Mouse (Mus musculus) heart, embryonic 11.5 days (tissue): ENCODE measurements around the gene Nsd1. TPM values are rescaled to one million over a fixed set of nuclear protein-coding genes. Genes with fewer than 3 reads are reported as not detected.
A peak's percentile ranks its signal among the peaks of the same experiment; 100 is the strongest.
"Not testable (repeated sequence)": the region's sequence is repeated elsewhere in the genome, so short reads cannot be mapped to it uniquely, and the experiment has no call there.

ENCODE experiments used
- ATAC-seq: fragments of 200-750 bp; cut with Nextera tagmentation; replicated peaks from 2 replicates; pipeline ENCODE4 v1.8.0; 2017; ENCODE audit warnings: moderate library complexity; ENCODE audit not compliant: insufficient number of reproducible peaks, low FRiP score, low TSS enrichment
- H3K27ac ChIP-seq: fragments of 300-500 bp; sonication (generic); 2 replicates; pipeline ENCODE4 v1.5.1; 2014; ENCODE audit warnings: mild to moderate bottlenecking, low read depth, low read length
- H3K27me3 ChIP-seq: fragments of 300-500 bp; sonication (generic); 2 replicates; pipeline ENCODE4 v1.6.1; 2014; ENCODE audit warnings: mild to moderate bottlenecking, low read length, mixed read lengths; ENCODE audit not compliant: control insufficient read depth, insufficient read depth
- H3K36me3 ChIP-seq: fragments of 300-500 bp; sonication (generic); 2 replicates; pipeline ENCODE4 v1.6.1; 2014; ENCODE audit warnings: mild to moderate bottlenecking, low read length, moderate library complexity, mixed read lengths; ENCODE audit not compliant: control insufficient read depth, insufficient read depth
- H3K4me1 ChIP-seq: fragments of 300-500 bp; sonication (generic); 2 replicates; pipeline ENCODE4 v1.6.1; 2014; ENCODE audit warnings: low read length; ENCODE audit not compliant: control insufficient read depth, insufficient read depth
- H3K4me2 ChIP-seq: fragments of 300-500 bp; sonication (generic); 2 replicates; pipeline ENCODE4 v1.6.1; 2014; ENCODE audit warnings: mild to moderate bottlenecking, moderate library complexity
- H3K4me3 ChIP-seq: fragments of 300-500 bp; sonication (generic); 2 replicates; pipeline ENCODE4 v1.5.1; 2014; ENCODE audit warnings: low read depth, low read length
- H3K9ac ChIP-seq: fragments of 300-500 bp; sonication (generic); 2 replicates; pipeline ENCODE4 v1.6.1; 2014; ENCODE audit warnings: mild to moderate bottlenecking, low read depth, low read length, moderate library complexity
- H3K9me3 ChIP-seq: fragments of 300-500 bp; sonication (generic); replicated peaks from 2 replicates; pipeline ENCODE4 v1.6.1; 2016; ENCODE audit warnings: low read length; ENCODE audit not compliant: control insufficient read depth
- WGBS: fragments of 180-500 bp; shearing (Covaris S2); extraction: QIAGEN DNeasy Blood & Tissue Kit; methylation state at CpG from one replicate; pipeline ENCODE4 v1.1.7; 2014; ENCODE audit not compliant: insufficient replicate concordance; 5-methylcytosine and 5-hydroxymethylcytosine counted together
- polyA plus RNA-seq: library from polyadenylated mRNA; unstranded; fragments of >200 nt; fragmentation: Nextera tagmentation; extraction: Ambion mirVana; gene quantifications from 2 replicates; pipeline ENCODE4 v1.2.1, GENCODE M21; 2014

Nsd1 gene
- polyA plus RNA-seq, 1 experiment from 2014 or later: 72.1 TPM

DNA sequence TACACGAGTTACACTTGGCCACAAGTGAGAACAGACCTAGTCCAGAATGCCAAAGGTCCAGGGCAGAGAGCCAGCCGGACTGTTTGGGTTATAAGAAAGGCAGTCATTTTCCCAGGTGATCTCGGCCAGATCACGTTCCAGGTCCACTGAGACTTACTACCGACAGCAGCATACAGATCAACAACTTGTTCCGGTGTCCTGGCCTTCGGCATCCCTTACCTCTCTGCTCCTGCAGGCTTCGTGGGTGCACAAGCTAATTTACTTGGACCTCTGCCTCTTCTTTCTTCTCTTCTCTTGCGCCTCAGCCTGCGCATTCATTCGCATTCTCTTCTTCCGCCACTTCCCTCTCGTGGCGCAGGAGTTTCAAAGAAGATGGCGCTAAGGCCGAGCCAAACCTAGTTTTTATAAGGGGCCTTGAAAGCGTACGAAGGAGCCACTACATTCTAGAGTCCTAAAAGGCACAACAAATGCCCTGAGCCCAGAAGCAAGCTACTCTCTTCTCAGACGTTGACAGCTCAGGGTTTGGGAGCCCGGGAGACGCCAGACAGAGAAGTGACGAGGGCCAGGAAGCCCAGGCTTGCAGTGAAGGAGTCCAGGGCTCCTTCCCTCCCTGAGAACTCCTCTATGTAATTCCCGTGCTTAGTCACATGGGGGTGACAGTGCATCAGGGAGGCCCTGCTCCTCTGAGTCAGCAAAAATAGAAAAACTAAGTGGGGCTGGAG, 27.2 kb upstream of the Nsd1 start:
- ATAC-seq: peak; percentile 92
- Histone ChIP-seq H3K9ac (peak overlapping the region; percentile 59), H3K4me3 (peak overlapping the region; percentile 41), H3K4me1 (no peaks in the 10 kb centered on the region), H3K4me2 (peak overlapping the region; percentile 63), H3K9me3 (0 out of 2 replicates have a peak, but pooled peaks cover 2% of the 10 kb centered on the region), H3K36me3 (no peaks in the 10 kb centered on the region), H3K27me3 (no peaks in the 10 kb centered on the region), H3K27ac (peak overlapping the region; percentile 70)
- 4% methylated on average over 23 of the region's 23 CpGs for WGBS

DNA sequence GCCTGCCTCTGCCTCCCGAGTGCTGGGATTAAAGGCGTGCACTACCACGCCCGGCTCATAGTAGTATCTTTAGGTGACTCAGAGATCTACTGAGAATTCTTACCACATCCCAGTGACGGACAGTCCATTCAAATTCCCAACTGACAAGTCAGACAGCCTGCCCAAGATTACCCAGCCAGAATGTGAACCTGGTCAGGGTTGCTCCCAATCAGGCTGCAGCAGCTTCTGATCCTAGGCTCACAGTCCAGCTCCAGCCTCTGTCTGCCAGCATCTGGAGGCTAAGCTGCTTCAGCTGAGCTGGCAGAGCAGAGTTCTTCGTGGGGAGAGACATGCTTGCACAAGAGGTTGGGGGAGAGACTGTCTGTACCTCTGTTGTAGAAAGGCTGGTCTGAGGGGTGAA, 26.2 kb upstream of the Nsd1 start:
- no peak overlapping the region for H3K4me3 ChIP-seq
- 79% methylated on average over 6 of the region's 6 CpGs for whole genome bisulfite sequencing
- H3K9ac ChIP-seq: no peak overlapping the region
- no peaks in the 10 kb centered on the region for H3K36me3 ChIP-seq
- 0 out of 2 replicates have a peak, but pooled peaks cover 2% of the 10 kb centered on the region for H3K9me3 ChIP-seq
- no peaks in the 10 kb centered on the region for H3K27me3 ChIP-seq
- H3K4me2 ChIP-seq: no peak overlapping the region
- no peak for ATAC-seq
- no peak overlapping the region for H3K27ac ChIP-seq
- H3K4me1 ChIP-seq: no peaks in the 10 kb centered on the region

DNA sequence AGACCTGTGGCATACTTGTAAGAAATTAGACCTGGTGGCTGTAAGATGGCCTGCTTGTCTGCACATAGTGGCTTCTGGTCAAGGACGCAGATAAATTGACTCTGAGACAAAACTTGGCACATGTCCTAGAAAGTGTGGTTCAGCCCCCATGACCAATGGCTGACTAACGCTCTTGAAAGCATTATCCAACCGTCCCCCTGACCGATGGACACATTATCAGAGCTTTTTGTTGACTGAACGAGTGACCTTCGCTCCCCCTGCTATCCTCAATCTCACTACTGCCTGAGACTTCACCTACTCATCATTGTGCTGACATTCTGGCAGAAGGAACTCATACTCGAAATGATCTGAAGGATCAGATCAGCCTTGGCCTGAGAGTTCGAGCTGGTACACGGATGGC, 22.5 kb upstream of the Nsd1 start:
- not testable (repeated sequence) for H3K27ac ChIP-seq, ATAC-seq, H3K9ac ChIP-seq, H3K4me2 ChIP-seq, H3K4me3 ChIP-seq, H3K9me3 ChIP-seq, H3K27me3 ChIP-seq, H3K36me3 ChIP-seq
- peaks cover 12% of the 10 kb centered on the region for H3K4me1 ChIP-seq
- whole genome bisulfite sequencing: 12% methylated on average over 3 of the region's 9 CpGs

DNA sequence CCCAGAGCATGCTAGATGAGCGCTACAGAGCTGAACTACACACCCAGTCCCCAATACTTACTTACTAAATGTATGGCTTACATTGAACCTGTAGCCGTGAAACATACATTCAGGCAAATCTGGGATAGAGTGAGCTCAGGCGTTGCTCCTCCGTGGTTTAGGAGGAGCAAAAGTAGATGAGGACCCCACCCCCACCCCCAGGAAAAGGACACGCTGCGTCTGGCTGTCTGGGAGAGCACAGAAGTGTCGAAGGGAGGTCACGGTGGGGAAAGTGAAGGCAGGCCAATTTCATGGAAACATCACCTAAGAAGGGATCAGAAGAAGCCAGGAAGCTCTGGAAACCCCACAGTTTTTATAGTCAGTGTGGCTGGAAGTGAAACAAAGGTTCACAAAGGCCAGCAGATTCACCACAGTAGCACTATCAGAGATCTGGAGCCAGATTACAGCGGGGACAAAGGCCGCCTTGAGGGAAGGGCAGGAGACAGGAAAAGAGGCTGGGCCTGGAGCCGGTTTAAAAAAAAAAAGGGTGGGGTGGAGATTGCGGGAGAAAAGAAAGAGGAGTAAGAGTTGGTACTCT, 20.0 kb upstream of the Nsd1 start:
- Histone ChIP-seq H3K4me2 (peak overlapping the region; percentile 84), H3K36me3 (no peaks in the 10 kb centered on the region), H3K27me3 (no peaks in the 10 kb centered on the region), H3K9me3 (no peaks in the 10 kb centered on the region), H3K4me3 (peak overlapping the region; percentile 46), H3K4me1 (peaks cover 12% of the 10 kb centered on the region), H3K27ac (peak overlapping the region; percentile 85), H3K9ac (peak overlapping the region; percentile 77)
- WGBS: 4% methylated on average over 12 of the region's 12 CpGs
- 0 out of 2 replicates have a peak, but pooled peaks have one; percentile 19 for ATAC-seq

DNA sequence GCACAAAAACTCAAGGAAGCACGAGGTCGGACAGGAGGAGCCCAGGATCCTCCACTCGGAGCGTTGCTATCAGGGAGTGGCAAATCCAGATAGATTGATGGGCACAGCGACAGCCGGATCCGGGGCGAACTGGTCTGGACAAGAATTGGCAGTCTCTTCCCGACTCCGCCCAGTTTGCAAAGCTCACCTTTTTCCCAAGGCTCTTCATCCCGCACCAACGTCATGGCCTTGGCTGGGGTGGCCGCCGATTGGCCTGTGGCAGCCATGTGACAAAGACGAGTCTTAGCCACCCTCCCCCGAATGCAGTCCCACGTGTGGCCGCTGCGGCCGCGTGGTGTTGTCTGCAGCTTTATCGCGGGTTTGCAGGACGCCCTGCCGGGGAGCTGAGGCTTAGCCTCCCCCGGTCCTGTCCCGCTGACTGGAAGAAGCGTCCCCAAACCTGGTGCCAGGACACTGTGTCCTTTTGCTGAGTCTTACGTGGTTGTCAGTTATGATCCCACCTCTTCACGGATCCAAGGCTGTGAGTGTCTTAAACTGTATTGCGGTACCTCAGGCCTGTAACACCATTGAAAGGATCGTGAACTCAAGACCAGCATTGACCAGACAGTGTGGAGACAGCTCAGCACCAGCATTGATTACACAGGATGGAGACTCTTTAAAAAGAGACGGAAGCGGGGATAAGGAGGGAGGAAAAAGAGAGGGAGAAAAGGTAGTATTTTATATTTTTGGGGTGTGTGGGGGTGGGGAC, 19.3 kb upstream of the Nsd1 start:
- WGBS: 2% methylated on average over 34 of the region's 34 CpGs
- peak overlapping the region; percentile 85 for H3K27ac ChIP-seq
- H3K36me3 ChIP-seq: no peaks in the 10 kb centered on the region
- peaks cover 12% of the 10 kb centered on the region for H3K4me1 ChIP-seq
- H3K4me3 ChIP-seq: peak overlapping the region; percentile 46
- no peaks in the 10 kb centered on the region for H3K9me3 ChIP-seq
- H3K9ac ChIP-seq: peak overlapping the region; percentile 77
- ATAC-seq: peak; percentile 99
- H3K4me2 ChIP-seq: peak overlapping the region; percentile 84
- no peaks in the 10 kb centered on the region for H3K27me3 ChIP-seq

DNA sequence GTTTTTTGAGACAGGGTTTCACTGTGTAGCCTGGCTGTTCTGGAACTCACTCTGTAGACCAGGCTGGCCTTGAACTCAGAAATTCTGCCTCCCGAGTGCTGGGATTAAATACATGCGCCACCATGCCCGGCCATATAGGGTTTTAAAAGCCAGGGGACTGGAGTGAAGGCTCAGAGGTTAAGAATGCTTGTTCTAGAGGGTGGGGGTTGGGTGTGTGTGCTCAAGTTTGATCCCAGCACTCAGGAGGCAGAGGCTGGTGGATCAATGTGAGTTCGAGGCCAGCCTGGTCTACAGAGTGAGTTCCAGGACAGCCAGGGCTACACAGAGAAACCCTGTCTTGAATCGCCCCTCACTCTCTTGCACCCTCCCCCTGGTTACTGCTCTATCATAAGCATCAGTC, 18.0 kb upstream of the Nsd1 start:
- Histone ChIP-seq H3K4me3 (no peak overlapping the region), H3K27me3 (no peaks in the 10 kb centered on the region), H3K27ac (no peak overlapping the region), H3K9ac (no peak overlapping the region), H3K4me1 (peaks cover 12% of the 10 kb centered on the region), H3K4me2 (no peak overlapping the region), H3K9me3 (no peaks in the 10 kb centered on the region), H3K36me3 (no peaks in the 10 kb centered on the region)
- no peak for ATAC-seq
- 87% methylated on average over 5 of the region's 5 CpGs for WGBS

DNA sequence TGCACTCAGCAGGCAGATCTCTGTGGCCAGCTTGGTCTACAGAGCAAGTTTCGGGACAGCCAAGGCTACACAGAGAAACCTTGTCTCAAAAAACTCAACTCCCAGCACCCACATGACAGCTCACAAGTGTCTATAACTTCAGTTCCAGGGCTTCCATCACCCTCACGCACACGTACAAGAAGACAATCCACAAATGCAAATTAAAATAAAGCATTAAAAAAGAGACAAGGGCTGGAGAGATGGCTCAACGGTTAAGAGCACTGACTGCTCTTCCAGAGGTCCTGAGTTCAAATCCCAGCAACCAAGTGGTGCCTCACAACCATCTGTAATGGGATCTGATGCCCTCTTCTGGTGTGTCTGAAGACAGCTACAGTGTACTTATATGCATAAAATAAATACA, 6.8 kb upstream of the Nsd1 start:
- not testable (repeated sequence) for H3K9me3 ChIP-seq, H3K4me1 ChIP-seq, H3K27ac ChIP-seq, H3K4me2 ChIP-seq, H3K4me3 ChIP-seq, H3K27me3 ChIP-seq, H3K9ac ChIP-seq, H3K36me3 ChIP-seq, ATAC-seq
- WGBS: 80% methylated on average over 4 of the region's 4 CpGs

DNA sequence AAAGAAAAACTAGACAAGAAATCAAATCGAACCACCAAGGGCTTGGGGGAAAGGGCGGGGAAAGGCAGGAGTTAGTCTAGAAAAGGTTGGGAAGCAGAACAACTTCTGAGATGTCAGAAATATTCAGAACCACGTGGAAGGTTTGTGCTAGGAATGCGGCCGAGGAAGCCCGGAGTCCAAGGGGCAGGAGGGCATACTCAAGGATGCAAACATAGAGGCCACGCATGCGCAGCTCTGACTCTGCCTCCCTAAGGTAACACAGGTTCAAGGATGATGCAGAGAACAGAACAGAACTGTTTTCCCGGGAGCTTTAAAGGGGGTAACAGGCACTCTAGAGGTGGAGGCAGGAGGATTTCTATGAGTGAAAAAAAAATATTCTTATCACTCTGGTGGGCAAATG, 5.8 kb upstream of the Nsd1 start:
- no peaks in the 10 kb centered on the region for H3K9me3 ChIP-seq
- no peak overlapping the region for H3K9ac ChIP-seq
- H3K36me3 ChIP-seq: no peaks in the 10 kb centered on the region
- no peak overlapping the region for H3K4me2 ChIP-seq
- no peaks in the 10 kb centered on the region for H3K4me1 ChIP-seq
- H3K4me3 ChIP-seq: no peak overlapping the region
- no peak for ATAC-seq
- WGBS: 75% methylated on average over 9 of the region's 9 CpGs
- no peaks in the 10 kb centered on the region for H3K27me3 ChIP-seq
- no peak overlapping the region for H3K27ac ChIP-seq
